Mouse (Mus musculus) brain, embryonic 14.5 days (tissue): Measurements from ENCODE around the gene Gart. TPM values are rescaled to one million over a fixed set of nuclear protein-coding genes. Genes with fewer than 3 reads are reported as not detected.

Source experiments
- DNase-seq: peaks from one replicate; pipeline ENCODE4 v3.0.0-alpha.2; 2011; ENCODE audit warnings: low read depth
- CTCF ChIP-seq: fragments of 200-500 bp; IDR thresholded peaks from 2 replicates; pipeline ENCODE4 v1.5.1; 2012; ENCODE audit warnings: inconsistent platforms, mild to moderate bottlenecking, moderate library complexity, borderline replicate concordance; ENCODE audit not compliant: insufficient read depth, insufficient read length; ENCODE audit errors: extremely low read depth
- POLR2A ChIP-seq: fragments of 200-500 bp; IDR thresholded peaks from 2 replicates; pipeline ENCODE4 v1.6.1; 2012; ENCODE audit warnings: mild to moderate bottlenecking, inconsistent platforms, borderline replicate concordance; ENCODE audit not compliant: poor library complexity, insufficient read depth, insufficient read length, severe bottlenecking; ENCODE audit errors: extremely low read depth
- polyA plus RNA-seq: library from polyadenylated mRNA; depleted of rRNA; stranded (reverse); fragments of >200 nt; gene quantifications from 2 replicates; pipeline ENCODE4 v1.2.3, GENCODE M21; 2012

The Gart gene
- polyA plus RNA-seq, 1 experiment, result 46.1 TPM

DNA sequence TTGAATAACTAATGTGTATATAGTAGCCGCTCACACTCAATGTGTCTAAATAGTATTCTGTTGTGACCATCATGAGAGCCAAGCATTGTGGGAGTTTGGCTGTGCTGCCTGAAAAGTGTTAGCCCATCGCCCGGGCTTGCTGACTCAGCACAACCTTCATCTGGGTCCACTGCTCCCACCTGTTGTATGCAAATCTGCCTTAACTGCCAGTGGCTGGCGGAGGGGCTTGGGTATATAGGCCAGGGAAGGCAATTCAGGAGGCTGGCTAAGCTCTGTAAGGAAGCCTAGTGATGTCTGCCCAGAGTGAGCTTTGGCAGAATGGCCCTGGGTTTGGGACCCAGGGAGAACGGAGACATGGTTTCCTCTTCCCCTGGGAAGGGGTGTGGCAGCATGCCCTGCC lies 26.6 kb downstream of the Gart start:
- TF ChIP-seq CTCF (no peak), POLR2A (no peak)
- DNase-seq, result no peak

DNA sequence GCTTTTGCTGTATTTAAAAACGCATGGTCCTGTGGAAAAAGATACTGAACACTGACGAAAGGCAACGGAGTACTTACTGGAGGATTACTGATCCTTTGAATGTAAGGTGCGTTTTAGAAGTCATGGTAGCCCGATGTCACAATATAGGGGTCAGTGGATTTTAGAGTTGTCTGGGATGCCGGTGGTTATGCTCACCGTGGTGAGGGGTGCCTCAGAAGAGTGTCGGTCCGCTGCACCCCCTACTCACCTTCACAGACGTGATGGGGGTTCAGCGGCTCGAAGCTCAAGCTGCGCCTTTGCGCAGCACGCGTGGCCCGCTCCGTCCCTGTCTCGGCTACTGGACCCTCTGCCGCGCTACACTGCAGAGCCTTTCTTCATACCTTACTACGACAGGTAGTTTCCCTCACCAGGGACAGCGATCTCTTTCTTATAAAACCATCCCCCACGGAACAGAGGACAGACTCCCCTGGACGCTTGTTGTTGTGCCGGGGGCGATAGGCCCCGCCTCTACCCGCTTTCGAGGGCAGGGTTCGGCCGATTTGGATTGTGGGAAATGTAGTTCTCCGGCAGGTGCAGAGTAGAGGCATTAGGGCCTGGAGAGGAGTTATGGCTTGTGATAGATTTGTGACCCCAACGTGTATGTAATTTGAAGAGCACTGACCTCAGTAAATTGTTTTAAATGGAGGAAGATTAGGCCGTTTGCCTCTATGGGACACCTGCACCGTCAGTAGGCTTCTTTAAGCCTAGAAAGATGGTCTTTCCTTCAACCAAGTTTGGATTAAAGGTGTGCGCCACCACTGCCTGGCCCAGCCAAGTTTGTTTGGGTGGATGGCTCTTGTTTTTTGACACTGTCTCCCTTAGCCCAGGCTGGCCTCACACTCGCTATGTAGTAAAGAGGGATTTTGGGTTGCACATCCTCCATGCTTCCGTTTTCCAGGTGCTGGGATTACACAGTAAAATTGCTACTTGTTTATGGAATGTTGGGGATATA lies 27.9 kb downstream of the Gart start, which contains the start of gene Dnajc28:
Gene Dnajc28 (minus strand): TSS at position 516 of the 991 bp plus-strand sequence.
- DNase-seq, result peak; percentile 91
- no peak for TF ChIP-seq CTCF
- TF ChIP-seq POLR2A, result no peak

- DNase-seq, result no peak
- TF ChIP-seq POLR2A, result no peak
- TF ChIP-seq CTCF, result no peak
These were observed 32.2 kb downstream of the Gart start for GRCm38 (mm10) chr16:91614552-91614951.

DNA sequence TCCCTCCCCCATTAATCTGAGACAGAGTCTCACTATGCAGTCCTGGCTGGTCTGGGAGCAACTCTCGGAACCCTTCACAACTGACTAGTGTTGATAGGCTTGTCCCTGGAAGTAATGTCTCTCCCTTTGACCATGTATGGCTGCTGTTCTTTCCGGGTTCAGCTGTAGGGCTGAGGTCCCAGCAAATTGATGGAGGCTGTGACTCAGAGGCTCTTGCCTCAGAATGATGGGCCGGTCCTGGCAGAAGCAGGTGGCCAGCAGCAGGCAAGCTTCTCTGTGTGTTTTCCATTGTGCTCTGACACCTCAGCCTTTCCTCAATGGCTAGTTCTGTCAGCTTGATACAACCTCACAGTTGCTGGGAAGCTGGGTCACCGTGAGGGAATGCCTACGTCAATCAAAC lies 34.2 kb downstream of the Gart start:
- no peak for DNase-seq
- TF ChIP-seq POLR2A (no peak), CTCF (no peak)

DNA sequence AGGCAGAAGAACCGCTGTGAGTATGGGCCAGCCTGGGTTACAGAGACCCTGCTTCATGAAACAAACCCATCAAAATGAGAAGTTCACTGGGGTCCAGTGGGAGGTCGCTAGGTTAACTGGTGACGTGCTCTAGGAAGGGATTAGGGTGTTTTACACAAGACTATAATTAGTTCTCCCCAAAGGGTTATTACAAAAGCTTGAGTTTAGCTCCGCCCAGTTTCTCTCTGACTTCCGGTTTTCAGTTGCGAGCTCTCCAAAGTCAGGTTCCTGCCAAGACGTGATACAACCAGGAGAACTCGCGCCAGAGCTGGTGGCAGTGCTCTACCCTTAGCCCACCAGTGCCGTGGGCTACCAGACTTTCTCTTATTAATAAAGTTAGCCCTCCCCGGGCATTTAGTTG lies 35.5 kb downstream of the Gart start:
- no peak for TF ChIP-seq CTCF
- no peak for TF ChIP-seq POLR2A
- no peak for DNase-seq

- DNase-seq, result peak; percentile 44
- TF ChIP-seq CTCF (no peak), POLR2A (no peak)
These were observed 37.1 kb downstream of the Gart start for GRCm38 (mm10) chr16:91609501-91610245.

DNA sequence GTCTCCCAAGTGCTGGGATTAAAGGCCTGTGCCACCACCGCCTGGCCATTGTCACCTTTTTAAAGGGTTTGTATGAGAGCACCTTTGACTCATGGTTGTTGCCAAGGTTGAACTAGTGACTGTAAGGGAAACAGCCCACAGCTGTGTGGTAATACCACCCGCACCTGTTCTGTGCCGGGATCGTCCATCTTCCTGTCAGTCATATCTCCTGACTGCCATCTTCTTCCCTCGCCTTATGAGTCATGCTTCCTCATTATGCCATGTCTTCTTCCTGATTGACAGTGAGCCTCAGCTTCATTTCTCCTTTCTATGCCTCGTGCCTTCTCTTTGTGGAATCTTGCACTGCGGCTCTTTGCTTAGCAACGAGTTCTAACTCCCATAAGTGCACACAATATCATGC lies 39.8 kb downstream of the Gart start:
- TF ChIP-seq POLR2A (no peak), CTCF (no peak)
- DNase-seq, result no peak

DNA sequence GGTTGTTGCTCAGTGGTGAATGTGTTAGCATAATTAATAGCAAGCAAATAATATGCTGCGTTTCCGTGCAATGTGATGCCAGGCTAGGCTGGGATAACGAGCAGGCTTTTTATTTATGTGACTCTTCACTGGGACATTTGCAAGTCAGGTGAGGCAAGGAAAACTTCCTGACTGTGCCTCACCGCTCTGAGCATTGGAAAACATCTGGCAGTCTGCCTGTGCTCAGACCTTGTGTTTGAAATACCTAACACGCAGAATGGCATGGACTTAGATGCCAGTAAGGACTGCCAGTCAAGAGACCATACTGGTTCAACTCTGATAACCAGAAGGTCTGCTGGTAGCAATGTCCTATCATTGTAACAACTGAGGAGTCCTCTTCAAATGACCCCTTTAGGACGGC lies 41.6 kb downstream of the Gart start:
- DNase-seq, result no peak
- TF ChIP-seq POLR2A (no peak), CTCF (no peak)

DNA sequence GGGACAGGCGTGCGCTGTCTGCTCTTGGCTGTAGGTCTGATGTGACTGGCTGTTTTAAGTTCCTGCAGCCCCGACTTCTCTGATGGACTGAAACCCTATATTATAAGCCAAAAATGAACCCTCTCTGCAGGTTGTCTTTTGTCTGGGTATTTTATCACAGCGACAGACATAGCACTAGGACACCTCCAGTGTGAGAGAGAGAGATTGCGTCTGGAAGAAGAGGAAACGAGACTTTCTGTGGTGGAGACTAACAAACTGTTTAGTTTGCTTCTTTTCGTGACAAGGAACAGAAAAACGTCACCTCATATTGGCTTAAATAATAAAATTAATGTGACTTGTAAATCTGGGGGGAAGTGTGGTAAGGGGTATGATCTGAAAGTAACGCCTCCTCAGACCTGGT lies 45.1 kb downstream of the Gart start:
- TF ChIP-seq CTCF (no peak), POLR2A (no peak)
- no peak for DNase-seq

GRCm38 (mm10) chr16:91601081-91601480 lies 45.7 kb downstream of the Gart start:
- TF ChIP-seq CTCF, result no peak
- no peak for TF ChIP-seq POLR2A
- DNase-seq, result no peak

DNA sequence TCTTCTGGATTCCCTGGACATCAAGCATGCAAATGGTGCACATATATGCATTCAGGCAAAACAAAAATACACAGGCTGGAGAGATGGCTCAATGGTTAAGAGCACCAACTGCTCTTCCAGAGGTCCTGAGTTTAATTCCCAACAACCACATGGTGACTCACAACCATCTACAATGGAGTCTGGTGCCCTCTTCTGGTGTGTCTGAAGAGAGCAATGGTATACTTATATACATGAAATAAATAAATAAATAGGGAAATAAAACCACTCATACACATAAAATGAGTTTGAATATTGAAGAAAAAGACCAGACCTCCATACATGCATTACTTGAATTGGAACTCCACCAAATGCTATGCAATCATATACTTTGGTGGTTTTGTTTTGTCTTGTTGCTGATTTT lies 47.5 kb downstream of the Gart start:
- no peak for TF ChIP-seq CTCF
- no peak for TF ChIP-seq POLR2A
- DNase-seq, result no peak
